Mouse (Mus musculus) bone marrow macrophage, adult 2 months (primary cell): Measurements from ENCODE around the gene Ppia.

ENCODE experiments used
- CTCF ChIP-seq: IDR thresholded peaks from 2 replicates; pipeline ENCODE4 v1.5.1; 2012; ENCODE audit warnings: low read depth, mild to moderate bottlenecking, low read length, moderate library complexity
- POLR2A ChIP-seq: IDR thresholded peaks from 2 replicates; pipeline ENCODE4 v1.6.1; 2012; ENCODE audit warnings: mild to moderate bottlenecking, low read depth, low read length, borderline replicate concordance

GRCm38 (mm10) chr11:6372784-6373183, 42.5 kb upstream of the Ppia start:
- TF ChIP-seq CTCF (no peak), POLR2A (no peak)
